ENCODE assay signal across 16 mouse cellular contexts in the genomic region with DNA sequence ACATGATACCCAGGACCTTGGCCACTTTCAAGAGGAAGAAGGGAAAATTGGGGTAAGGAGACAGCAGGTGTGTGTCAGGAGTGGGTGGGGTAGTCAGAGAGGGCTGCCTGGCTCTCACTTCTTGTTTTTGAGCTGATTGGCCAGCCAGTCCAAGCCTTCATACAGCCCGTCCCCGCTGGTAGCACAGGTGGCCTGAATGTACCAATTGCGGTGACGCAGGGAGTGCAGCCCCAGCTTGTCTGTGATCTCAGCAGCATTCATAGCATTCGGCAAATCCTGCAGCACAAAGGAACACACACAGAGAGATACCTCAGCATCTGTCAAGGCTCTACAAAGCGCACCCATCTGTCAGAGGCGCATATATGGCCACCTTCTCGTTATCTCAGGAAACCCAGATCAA.
DNase-seq lines count a peak whose midpoint lies in the region; ATAC-seq lines count a peak whose summit lies in the region.
"Had no signal": no experiment of that assay in that cellular context is flagged by ENCODE, and none has a peak within 500 bp of the region (broad histone marks: within the 10 kb centered on the region; RNA-seq: fewer than 3 reads in every experiment).

No protein-coding gene starts in this region.

- peak; percentile 57 for ATAC-seq in frontal cortex, adult (ENCODE audit: low TSS enrichment)
- ATAC-seq: forebrain, embryonic 13.5 days; forebrain, embryonic 15.5 days; forebrain, postnatal 0 days had no signal

- DNase-seq in frontal cortex, postnatal 10 days (ENCODE audit: low spot score in 2 of 2) = no peak
- peak; percentile 18 to 32 for DNase-seq in spleen, postnatal 36 days (ENCODE audit: low spot score in 2 of 2)
- no peak for DNase-seq in spleen, adult 12 weeks (ENCODE audit: low spot score)
- no peak for DNase-seq in kidney, adult 11 months
- DNase-seq: adrenal gland, adult 2 months; adrenal gland, postnatal 10 days; adrenal gland, postnatal 25 days; cerebellum, adult 11-12 months; cerebellum, adult 2 months; cerebellum, adult 9-10 months; cerebellum, postnatal 10 days; cerebellum, postnatal 25 days; forebrain, postnatal 0 days had no signal

Comparison
In these comparisons a context has a peak if more than half of its experiments do, and no peak if none do; other contexts are left out.
1. DNase-seq: peak in spleen, postnatal 36 days (2 of 2); none in frontal cortex, postnatal 10 days (0 of 2), spleen, adult 12 weeks (single experiment) and kidney, adult 11 months (single experiment).